Mouse (Mus musculus) MEL (cell line): ENCODE data around the gene Mboat1.

Experiments used
- E2F4 ChIP-seq: IDR thresholded peaks from 2 replicates; pipeline ENCODE4 v1.6.1; 2011; ENCODE audit warnings: low read depth, low read length, improper control_type of control experiment, borderline replicate concordance
- MAX ChIP-seq: IDR thresholded peaks from 2 replicates; pipeline ENCODE4 v1.6.1; 2011; ENCODE audit warnings: low read length, improper control_type of control experiment
- ZC3H11A ChIP-seq: IDR thresholded peaks from 2 replicates; pipeline ENCODE4 v1.6.1; 2012; ENCODE audit warnings: low read depth, mild to moderate bottlenecking, inconsistent platforms, low read length, improper control_type of control experiment

DNA sequence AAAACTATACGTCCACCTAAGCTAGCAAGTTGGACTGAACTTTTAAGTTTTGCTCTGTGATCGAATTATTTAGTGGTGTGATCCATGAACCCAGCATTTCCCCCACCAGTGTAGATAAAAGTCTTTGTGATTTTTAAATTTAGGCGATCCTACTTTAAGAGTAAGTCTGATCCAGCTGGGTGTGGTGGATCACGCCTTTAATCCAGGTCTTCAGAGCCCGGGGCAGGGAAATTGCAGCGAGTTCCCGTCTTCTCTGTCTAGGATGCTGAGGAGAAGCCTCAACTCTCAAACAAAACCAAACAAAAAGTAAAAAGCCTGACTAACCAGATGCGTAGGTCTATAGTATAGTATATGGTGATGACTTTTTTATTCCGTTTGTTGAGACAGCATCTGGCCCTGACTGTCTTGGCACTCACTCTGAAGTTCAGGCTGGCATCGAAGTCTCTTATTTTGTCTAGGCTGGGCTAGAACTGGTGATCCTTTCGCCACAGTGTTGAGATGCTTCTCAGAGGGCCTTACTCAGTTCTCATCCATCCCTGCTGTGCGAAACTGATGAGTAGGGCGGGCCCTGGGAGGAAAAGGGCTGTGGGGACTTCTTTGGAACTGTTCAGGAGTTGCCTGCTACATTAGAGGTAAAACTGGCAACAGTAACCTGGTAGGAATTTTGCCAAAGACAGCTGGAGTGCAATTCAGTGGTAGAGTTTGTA lies 787 bp downstream of the Mboat1 start:
- no peak for TF ChIP-seq E2F4
- no peak for TF ChIP-seq MAX
- TF ChIP-seq ZC3H11A = no peak
